Mouse (Mus musculus): Measurements from ENCODE around the gene Ttbk1.

- no peak for TF ChIP-seq CTCF (IDR thresholded peaks at IDR 0.05; ENCODE audit: low read depth)
- TF ChIP-seq EP300 (optimal IDR thresholded peaks at IDR 0.05) = no peak
Measured at GRCm38 (mm10) chr17:46483561-46484001, 3.9 kb downstream of the Ttbk1 start.
